Mouse (Mus musculus): Measurements from ENCODE around the gene Gm48552.

Gene Gm48552

DNA sequence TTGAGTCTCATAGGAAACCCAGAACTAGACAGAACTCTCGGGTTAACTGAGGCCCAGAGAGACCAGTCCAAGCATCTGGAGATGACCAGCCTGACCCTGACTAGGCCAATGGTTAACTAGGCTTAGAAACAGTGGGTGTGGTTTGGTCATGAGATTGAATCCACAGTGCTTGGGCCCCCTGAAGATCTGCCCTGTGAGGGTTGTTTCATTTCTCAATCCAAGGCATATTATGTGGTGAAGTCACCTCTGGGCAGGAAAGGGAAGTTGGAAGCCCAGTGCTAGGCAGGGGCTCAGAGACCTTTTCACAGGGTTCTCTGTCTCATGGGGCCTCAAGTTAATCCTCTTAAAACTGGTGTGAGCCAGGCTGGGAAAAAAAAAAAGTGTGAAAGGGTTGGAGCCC, 30.0 kb upstream of the Gm48552 start:
- in situ Hi-C loops (cut with MboI; ENCODE audit: unreplicated experiment in 2 of 2) = no loop called here

- in situ Hi-C loops (cut with MboI; ENCODE audit: unreplicated experiment in 2 of 2) = no loop called here
Measured at GRCm38 (mm10) chr10:81360721-81361120, 28.1 kb upstream of the Gm48552 start.

DNA sequence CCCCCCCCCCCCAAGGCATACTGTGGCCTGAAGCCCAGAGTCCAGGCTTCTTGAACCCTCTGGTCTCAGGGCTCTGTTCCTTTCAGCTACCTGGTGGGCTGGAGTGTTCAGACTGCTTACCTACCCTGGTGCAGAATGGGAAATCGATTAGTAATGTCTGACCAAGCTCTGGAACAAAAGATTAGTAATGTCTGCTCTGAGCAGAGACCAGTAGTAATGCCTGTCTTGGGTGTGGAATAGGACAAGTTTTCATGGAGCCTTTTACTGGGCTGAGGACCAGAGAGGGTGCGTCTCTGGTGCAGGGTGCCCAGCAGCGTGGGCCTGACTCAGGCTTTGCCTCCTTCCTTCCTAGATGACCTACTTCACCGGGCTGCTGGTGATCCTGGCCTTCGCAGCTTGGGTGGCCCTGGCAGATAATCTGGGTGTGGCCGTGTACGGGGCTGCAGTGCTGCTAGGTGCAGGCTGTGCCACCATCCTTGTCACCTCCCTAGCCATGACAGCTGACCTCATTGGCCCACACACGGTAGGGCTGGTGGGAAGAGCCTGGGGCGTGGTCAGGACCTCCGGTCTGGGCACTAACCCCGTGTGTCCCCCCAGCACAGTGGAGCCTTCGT, 26.4 kb upstream of the Gm48552 start:
- in situ Hi-C loops (cut with MboI; ENCODE audit: unreplicated experiment in 2 of 2) = no loop called here

DNA sequence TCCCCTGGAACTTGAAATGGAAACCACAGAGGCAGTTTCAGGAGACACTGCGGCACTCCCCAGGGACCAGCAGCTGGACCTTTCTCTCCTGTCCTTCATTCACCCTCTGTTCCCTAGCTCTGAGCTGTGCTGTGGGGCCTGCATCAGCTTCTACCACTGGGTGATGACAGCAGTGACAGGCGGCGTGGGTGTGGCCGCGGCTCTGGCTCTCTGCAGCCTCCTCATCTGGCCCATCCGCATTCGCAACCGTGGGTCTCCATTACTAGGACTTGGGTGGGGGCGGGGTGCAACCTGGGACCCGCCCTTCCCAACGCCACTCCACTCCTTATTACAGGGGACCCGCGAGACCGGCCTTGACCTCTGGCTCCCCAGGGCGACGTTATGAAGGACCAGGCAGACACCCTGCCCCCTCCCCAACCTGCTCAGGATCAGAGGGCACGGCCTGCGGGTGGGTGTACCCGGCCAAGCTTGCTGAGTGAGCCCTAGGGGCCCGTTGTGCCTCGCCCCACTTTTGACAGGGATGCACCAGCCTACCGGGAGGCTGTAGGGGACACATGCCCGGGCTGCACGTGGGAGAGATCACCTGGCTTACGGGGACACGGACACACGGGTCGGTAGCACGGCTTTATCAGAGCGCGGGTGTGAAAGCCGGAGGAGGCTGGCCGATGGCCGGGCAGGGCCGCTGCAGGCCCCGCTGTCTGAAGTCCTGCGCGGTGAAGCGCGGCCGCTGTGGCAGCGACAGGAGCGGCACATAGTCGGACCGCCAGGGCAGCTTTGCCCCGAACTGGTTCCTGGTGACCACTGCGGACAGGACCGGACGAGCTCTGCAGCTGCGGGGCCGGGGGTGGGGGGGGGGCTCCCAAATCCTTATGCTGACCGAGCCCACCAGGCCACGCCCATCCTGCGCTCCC, 25.1 kb upstream of the Gm48552 start:
- in situ Hi-C loops (cut with MboI; ENCODE audit: unreplicated experiment in 2 of 2) = no loop called here

- in situ Hi-C loops (cut with MboI; ENCODE audit: unreplicated experiment in 2 of 2) = no loop called here
Measured at GRCm38 (mm10) chr10:81364666-81365065, 24.1 kb upstream of the Gm48552 start.

DNA sequence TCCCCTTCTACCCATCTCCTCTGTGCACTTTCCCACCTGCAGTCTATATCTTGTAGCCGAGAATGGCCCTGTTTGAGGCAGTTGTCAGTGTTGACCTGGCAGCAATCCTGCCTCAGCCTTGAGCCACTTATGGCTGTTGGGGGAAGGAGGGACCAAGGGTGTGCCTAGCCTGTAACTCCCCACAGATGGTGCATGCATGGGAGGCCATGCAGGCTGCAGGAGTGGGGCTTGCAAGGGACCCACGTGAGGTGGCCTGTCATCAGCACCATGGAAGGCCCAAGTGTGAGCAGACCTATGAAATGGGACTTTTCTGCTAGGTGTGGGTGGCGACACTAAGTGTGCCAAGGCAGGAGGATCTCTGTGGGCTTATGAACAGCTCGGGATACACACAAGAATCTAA, 23.7 kb upstream of the Gm48552 start:
- in situ Hi-C loops (cut with MboI; ENCODE audit: unreplicated experiment in 2 of 2) = no loop called here

GRCm38 (mm10) chr10:81365672-81366476, 22.9 kb upstream of the Gm48552 start, which contains the start of gene 4930404N11Rik:
Gene 4930404N11Rik, minus strand, starts transcription at chr10:81365816.
- in situ Hi-C loops (cut with MboI; ENCODE audit: unreplicated experiment in 2 of 2) = no loop called here

DNA sequence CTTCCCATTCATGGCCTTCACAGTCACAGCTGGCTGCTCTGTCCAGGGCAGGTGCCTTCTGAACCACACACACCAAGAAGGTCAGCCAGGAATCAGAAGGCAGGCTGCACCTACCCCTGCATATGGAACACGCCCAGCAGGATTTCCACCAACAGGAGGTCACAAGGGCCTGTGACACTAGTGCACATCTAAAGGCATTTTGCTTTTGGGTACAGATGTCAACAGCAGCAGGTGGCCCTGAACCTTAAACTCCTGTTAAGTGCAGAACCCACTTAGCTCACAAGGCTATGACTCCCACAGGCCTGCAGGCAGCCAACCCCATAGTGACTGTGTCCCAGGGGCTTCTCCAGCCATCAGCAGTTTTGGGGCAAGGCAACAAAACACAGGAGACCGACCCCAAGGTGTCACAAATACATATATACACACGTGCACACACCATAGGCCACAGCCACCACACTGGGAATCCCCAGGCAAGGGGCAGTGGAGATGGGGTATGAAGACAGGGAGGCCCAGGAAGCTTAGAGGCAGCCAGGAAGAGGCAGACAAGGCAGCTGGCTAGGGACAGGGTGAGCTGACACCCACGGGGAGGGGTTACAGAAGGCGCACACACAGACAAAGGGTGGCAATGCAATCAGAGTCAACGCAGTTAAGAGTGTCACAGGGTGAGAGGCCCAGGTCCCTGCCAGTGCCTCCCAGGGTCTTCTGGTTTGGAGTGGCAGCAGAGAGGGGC, 22.2 kb upstream of the Gm48552 start:
- in situ Hi-C loops (cut with MboI; ENCODE audit: unreplicated experiment in 2 of 2) = no loop called here

DNA sequence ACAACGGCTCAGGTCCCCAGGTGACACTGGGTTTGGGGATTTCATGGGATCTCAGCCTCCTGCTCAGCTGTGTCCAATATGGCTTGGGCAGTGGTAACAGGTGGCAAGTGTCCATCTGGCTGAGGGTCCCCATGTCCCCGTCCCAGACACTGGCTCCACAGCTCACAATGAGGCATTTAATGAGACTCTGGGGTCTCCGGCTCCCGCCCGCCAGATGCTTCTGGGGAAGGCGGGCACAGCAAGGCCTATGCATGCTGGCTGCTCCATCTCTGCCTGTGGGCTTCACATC, 21.7 kb upstream of the Gm48552 start:
- in situ Hi-C loops (cut with MboI; ENCODE audit: unreplicated experiment in 2 of 2) = no loop called here

DNA sequence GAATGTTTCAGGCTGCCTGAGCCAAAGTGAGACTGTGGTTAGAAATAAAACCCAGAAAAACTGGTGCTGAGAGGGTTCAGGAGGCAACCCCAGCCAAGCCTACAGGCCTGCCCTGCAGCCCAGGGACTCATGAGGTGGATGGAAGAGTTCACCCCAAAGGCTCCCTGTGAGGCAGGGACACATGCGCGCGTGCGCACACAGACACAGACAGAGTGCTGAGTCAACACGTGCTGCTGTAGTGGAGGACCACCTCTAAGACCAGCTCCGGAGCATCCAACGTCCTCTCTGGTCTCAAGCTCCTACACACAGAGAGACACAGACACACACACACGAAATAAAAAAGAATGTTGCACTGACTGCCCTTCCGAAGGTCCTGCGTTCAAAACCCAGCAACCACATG, 13.5 kb upstream of the Gm48552 start:
- in situ Hi-C loops (cut with MboI; ENCODE audit: unreplicated experiment in 2 of 2) = loop anchor here in 1 of 2 experiments (25.0 kb wide), 1 partner anchor 1262 kb away; the partner anchor contains the start of gene Tdg

GRCm38 (mm10) chr10:81376561-81377361, 12.0 kb upstream of the Gm48552 start:
- in situ Hi-C loops (cut with MboI; ENCODE audit: unreplicated experiment in 2 of 2) = loop anchor here in 1 of 2 experiments (25.0 kb wide), 1 partner anchor 1261 kb away; the partner anchor contains the start of gene Tdg

DNA sequence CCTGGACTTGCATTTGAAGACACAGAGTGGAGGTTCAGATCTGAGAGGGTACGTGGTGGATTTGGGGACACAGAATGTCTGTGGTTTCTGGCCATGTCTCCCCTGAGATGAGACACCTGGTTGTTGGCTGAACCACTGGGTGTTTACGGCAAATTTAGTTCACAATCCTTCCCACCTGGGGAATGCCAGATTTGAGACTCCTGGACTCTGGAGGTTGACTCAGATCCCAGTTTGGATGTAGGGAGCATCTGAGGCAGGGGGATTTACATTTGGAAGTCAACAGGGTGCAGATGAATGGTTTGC, 11.5 kb upstream of the Gm48552 start:
- in situ Hi-C loops (cut with MboI; ENCODE audit: unreplicated experiment in 2 of 2) = loop anchor here in 1 of 2 experiments (25.0 kb wide), 1 partner anchor 1260 kb away; the partner anchor contains the start of gene Tdg

DNA sequence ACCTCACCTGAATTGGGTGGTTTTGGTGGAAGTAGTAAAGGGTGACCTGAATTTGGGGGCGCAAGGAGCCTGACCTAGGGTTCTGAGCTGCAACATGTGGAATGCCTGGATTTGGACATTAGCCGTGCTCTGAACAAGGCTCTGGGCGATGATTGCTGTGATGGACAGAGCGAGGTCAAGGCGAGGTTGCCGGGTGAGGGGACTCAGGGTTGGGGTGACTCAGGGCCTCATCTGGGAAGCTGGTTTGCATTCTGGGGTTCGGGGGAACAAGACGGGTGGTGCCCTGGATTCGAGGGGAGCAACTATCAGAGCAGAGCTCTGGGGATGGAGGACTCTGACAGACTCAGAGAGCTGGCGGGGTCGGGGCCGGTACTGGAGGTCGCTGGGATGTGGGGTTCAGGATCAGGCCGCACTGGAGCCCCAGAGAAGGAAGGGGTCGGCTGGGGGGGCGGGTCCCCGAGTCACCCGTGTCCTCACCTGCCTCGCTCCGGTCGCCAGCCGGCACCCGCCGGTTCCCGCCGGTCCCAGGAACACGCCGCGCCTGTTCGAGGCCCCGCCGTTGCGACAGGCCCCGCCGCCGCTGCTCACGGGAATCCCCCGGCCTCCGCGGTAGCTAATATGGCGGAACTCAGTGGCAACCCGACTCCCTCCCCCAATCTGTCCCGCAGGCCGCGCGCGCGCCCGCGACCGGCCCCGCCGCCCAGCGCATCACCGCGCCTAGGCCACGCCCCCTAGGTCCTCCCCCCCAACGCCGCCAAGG, 10.8 kb upstream of the Gm48552 start, which contains the start of gene Fzr1:
TSS of gene Fzr1 (minus strand) at position 724 of the 760 bp plus-strand sequence.
- in situ Hi-C loops (cut with MboI; ENCODE audit: unreplicated experiment in 2 of 2) = loop anchor here in 1 of 2 experiments (25.0 kb wide), 1 partner anchor 1259 kb away; the partner anchor contains the start of gene Tdg

DNA sequence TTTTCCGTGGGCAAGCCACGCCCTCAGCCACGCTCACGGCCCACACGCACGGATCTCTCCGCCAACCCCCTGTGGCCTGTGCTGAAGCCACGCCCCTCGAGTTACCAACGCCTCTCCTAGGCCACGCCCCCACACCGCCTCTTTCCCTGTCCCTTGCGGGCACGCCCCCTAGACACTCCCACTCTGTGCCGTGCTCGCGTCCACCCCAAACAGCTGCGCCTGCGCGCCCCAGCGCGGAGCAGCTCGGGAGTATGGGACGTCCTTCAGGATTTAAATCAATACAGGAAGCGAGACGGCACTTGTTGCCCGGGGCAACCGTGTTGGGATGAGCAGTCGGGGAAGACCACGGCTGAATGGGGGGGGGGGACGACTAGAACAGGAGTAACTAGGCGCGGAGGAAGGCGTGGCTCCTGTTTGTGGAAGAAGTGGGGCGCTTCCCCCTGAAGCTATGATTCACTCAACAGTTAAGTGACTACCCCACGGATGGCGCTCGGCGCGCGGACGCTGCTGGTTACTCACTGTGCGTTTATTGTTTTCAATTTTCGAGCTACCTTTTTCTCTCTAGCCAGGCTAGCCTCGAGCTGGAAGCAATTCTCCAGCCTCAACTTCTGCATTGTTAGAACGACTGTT, 10.1 kb upstream of the Gm48552 start:
- in situ Hi-C loops (cut with MboI; ENCODE audit: unreplicated experiment in 2 of 2) = loop anchor here in 1 of 2 experiments (25.0 kb wide), 1 partner anchor 1259 kb away; the partner anchor contains the start of gene Tdg

DNA sequence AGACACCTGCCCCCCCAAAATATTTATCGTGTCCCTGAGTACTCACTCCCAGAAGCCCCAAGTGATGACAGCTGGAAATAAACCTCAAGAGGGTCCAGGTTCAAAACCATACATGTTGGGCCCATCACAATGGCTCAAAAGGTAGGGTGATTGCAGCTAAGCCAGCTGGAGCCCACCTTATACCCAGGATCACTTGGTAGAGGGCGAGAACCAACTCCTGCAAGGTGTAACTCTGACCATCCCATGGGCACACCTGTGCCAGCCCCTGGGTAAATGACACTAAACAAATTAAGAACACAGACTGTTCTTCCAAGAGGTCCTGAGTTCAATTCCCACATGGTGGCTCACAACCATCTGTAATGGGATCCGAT, 9.6 kb upstream of the Gm48552 start:
- in situ Hi-C loops (cut with MboI; ENCODE audit: unreplicated experiment in 2 of 2) = loop anchor here in 1 of 2 experiments (25.0 kb wide), 1 partner anchor 1258 kb away; the partner anchor contains the start of gene Tdg

GRCm38 (mm10) chr10:81379809-81380378, 8.9 kb upstream of the Gm48552 start:
- in situ Hi-C loops (cut with MboI; ENCODE audit: unreplicated experiment in 2 of 2) = loop anchor here in 1 of 2 experiments (25.0 kb wide), 1 partner anchor 1257 kb away; the partner anchor contains the start of gene Tdg

DNA sequence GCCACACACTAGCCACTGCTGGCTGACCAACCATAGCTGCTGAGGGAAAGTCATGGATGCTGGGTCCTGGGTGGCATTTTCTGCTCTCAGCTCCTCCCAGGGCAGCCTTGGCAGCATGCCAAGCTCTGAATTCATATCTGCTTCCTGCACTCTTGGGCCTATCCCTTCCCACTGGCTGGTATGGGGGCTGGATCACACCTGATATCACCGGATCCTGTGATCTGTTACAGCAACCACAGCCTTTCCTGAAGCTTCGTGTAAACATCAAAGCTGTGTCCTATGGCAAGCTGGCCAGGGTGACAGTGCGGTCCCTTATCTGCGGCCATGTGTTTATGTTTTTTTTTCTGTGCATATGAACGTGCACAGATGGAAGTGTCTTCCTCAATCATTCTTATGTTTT, 6.8 kb upstream of the Gm48552 start:
- in situ Hi-C loops (cut with MboI; ENCODE audit: unreplicated experiment in 2 of 2) = loop anchor here in 1 of 2 experiments (25.0 kb wide), 1 partner anchor 1255 kb away; the partner anchor contains the start of gene Tdg

Data from v-Abl transformed pro-B cells (cell line).